Mouse (Mus musculus) E14TG2a.4 (cell line): ENCODE measurements at regions not wholly inside any gene's neighbourhood (a gene's known extent, or its start where the extent isn't known, plus 50 kb on each side); places are given as distances from the start of the nearest gene placed in this dataset.

Source experiments
- CTCF ChIP-seq: conservative IDR thresholded peaks from 2 replicates; pipeline ENCODE4 v1.5.1; 2014; ENCODE audit warnings: low read length
- NANOG ChIP-seq: IDR thresholded peaks from 2 replicates; pipeline ENCODE4 v1.6.1; 2014; ENCODE audit warnings: borderline replicate concordance, low read length, mixed read lengths
- POU5F1 ChIP-seq: IDR thresholded peaks from 2 replicates; pipeline ENCODE4 v1.6.1; 2014; ENCODE audit warnings: low read length, borderline replicate concordance

- TF ChIP-seq CTCF (no peak), NANOG (no peak), POU5F1 (no peak)
Observed at GRCm38 (mm10) chr10:19530056-19530455, 61.7 kb upstream of the Ifngr1 start.
